Mouse (Mus musculus) adrenal gland, postnatal 36 days (tissue): ENCODE results near the gene Adam12. TPM values are rescaled to one million over a fixed set of nuclear protein-coding genes. Genes with fewer than 3 reads are reported as not detected.
A peak's percentile ranks its signal among the peaks of the same experiment; 100 is the strongest.
"Not testable (repeated sequence)": the region's sequence is repeated elsewhere in the genome, so short reads cannot be mapped to it uniquely, and the experiment has no call there.

Experiments used
- DNase-seq, 2 experiments: peaks; one replicate each; pipeline ENCODE4 v3.0.0; 2021; ENCODE audit warnings: mixed read lengths in 1 of 2
- total RNA-seq, 2 experiments: library from RNA; stranded (reverse); gene quantifications; 2 replicates each; pipeline ENCODE4 v1.2.3; 2021

Gene Adam12
- total RNA-seq, 2 experiments from 2014 or later, result 8.1 to 10.6 TPM

DNA sequence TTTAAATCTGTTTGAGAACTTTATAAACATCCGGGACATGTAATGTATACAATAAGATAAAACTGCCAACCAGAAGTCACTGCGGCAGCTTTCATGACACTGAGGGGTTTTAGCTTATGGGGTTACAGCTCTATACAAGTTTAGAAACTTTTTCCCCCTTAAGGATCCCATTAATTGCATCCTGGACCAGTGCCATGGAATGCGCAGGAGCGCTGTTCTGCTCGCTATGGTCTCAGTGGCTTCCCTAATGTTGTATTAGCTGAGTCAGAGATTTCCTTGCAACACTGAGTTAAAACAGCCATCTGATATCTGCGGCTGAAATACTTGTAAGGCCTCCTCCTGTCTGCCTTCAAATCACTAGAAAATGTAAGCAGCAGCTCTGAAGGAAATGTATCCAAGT, 298.6 kb downstream of the Adam12 start:
- DNase-seq, result no peak

DNA sequence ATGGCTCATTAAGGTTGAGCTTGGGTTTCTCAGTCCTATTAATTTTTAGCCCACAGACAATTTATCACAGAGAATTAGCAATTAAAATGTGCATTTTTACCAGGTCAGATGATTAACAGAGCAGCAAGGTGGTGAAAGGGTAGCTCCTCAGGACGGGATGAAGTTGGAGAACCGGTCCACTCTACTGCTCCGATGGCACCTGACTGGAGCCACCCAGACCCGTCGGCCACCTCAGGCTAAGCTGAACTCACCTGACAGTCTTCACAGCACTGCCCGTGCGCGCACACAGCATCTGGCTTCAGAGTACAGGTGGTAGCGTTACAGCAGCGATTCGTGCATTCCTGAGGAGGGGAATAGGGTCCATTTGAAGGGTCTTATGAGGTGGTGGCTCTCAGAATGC, 300.5 kb downstream of the Adam12 start:
- no peak for DNase-seq

DNA sequence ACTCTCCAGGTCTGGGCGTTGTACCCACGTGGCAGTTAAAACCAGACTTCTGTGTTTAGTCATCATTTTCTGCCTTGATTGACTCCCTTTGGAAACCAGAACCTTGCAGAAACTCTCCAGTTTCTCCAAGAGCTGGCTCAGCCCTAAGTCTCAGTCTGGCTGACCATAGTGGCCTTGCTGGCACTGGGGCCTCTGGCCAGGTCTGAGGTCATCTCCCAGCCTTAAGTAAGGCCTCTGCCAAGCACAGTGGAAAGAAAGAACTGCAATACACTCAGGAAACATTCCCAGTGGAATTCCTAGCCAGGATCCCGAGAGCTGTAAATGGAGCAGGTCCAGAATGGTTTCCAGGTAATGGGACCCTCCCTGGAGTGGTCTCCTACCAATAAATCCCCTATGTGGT, 303.0 kb downstream of the Adam12 start:
- DNase-seq, result peak; percentile 58 to 64

DNA sequence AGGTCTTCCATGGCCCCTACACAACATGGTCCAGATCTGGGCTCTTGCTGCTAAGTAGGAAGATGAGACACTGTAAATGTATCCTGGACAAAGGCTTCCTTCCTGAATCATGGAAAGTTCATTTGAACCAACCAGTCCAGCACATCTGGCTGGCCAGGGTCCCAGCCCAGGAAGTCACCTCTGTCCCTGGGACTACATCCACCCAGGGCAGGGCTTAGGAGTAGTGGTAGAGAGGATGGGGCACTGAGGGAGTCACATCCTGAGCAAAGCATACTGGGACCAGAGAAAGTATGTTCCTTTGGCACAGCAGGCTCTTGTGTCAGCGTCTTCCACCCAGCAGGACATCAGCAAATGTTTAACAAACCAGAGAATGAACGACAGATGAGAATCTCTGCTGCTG, 306.2 kb downstream of the Adam12 start:
- DNase-seq, result peak in 1 of 2 experiments; percentile 19

DNA sequence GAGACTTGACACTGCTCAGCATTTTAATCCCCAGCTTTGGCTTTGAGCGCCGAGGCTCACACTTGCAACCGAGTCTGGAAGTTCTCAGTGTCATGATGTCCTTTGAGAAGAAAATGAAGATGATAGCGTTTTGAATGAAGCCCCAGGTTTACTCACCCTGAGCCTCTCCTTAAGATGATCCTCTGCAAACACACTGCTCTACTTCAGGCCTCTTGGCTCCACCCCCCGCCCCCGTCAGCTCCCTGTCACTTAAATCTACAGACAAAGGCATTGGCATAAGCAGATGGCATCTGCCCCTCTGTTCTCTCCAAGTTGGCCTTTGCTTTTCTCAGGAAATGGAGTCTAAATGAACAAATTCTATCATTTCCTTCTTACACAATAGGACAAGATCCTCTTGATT, 308.0 kb downstream of the Adam12 start:
- no peak for DNase-seq

DNA sequence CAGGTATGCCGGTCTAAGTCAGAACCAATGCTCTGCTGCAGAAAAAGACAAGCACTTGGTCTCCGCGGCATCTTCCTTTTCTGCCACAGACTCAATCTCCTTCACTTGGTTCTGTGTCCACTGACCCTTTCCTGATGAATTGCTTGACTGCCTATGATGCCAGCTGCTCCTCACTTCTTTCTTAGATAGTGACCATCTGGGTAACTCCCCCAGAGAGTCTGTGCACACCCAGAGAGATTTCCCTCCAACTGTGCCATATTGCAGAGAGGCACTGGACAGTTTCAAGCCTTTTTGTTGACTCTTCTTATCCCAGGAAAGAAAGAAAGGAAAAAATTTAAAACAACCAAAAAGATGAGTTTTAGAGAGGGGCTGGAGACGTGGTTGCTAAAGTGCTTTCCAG, 310.7 kb downstream of the Adam12 start:
- no peak for DNase-seq

DNA sequence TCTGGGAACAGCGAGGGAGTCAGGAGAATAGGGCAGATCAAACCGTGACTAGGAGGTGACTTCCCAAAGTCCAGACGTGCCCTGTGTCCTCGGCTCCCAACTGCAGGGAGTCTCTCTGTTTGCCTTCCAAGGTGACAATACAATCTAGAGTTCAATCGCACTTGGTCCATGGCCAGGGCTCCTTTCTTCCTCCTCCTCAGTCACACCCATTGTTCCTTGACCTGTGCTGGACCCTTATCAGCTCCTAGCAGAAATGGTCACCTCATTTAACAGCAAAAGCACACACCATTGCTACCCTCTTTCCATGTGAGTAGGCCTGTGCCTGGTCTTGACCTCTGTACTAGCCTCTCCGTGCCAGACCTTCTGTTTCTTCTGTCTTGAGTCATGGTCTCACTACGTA, 311.2 kb downstream of the Adam12 start:
- no peak for DNase-seq

DNA sequence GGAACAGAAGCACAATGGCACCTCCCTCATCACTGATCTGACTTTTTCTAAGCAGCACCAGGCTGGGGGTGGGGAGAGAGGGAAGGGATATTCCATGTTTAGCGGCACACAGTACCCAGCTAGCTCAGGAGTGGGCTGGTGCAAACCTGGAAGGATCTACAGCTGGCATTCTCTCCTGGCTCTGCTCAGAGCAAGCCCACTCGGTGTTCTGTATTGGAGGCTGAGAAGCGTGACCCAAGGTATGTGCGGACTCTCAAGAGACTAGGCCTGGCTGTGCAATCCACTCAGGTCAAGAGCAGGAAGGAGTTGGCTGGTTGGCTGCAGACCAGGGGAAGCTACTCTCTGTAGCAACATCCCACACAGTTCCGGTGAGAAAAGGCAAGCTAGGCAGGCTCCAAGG, 312.0 kb downstream of the Adam12 start:
- DNase-seq, result peak in 1 of 2 experiments; percentile 29

DNA sequence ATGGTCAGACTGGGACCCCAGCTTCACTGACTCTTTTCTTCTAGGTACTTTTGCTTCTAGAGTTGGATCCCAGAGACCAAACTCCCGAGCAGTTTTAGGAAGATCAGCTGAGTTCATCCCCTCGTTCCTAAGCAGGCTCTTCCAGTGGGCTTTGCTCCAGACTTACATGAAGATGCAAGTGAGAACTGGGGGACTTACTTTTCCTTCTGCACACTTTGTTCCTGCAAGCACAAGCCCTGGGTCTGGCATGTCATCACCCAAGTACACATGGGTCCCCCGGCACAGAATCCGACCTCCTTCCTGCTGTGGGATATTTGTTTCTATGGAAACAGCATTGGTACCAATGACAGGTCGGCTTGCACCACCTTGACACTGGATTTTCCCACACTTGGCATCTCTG, 312.6 kb downstream of the Adam12 start:
- DNase-seq, result no peak

DNA sequence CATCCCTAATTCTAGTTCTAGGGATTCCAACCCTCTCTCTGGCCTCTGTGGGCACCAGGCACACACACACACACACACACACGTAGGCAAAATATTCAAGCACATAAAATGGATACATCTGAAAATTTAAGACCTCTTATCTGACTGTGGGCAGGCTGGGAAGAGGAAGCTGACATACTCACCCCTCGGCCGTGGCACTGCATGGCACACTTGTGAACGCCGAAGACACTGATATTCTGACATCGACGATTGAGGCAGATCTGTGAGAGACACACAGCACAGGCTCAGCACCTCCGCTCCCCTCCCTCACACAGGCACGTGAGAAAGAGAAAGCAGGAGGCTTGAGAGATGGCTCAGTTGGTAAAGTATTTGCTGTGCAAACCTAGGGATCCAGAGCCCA, 315.7 kb downstream of the Adam12 start:
- DNase-seq, result no peak

DNA sequence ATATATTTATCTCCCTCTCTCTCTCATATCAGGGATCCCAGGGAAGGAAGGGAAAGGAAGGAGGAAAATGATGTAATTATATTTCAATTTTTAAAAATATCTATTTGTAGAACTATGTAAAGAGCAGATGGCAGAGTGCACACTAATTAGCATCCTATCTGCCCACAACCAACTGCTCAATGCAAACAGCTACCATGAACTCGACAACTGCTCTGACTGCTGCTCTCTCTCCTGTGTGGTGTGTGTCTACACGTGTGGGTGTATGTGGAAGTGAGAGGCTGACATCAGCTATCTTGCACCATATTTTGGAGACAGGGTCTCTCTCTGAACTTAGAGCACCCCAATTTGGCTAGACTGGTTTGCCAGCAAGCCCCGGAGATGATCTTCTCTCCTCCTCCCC, 320.1 kb downstream of the Adam12 start:
- DNase-seq, result no peak

DNA sequence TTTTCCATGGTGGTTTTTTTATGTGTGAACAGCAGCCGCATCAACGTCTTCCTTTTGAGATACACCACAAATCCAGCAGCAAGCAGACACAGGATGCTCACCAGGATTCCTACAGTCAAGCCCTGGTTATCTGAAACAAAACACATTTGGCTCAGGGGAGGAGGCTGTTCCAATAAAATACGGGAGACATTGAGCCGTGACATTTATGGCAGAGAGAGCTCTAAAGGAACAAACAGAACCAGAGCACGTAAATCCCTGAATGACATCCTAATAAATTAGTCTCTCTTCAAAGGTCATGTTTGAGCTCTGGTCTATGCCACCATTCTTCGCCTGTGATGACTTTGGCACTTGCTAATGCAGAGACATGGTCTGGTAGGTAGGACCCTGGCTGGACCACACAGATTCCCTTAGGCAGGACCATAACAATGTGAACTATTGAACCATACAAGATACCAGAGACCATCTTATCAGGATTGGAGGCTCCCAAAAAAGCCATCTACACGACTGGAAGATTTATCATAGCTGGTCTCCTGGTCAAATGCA, 322.0 kb downstream of the Adam12 start:
- DNase-seq, result peak in 1 of 2 experiments; percentile 20

DNA sequence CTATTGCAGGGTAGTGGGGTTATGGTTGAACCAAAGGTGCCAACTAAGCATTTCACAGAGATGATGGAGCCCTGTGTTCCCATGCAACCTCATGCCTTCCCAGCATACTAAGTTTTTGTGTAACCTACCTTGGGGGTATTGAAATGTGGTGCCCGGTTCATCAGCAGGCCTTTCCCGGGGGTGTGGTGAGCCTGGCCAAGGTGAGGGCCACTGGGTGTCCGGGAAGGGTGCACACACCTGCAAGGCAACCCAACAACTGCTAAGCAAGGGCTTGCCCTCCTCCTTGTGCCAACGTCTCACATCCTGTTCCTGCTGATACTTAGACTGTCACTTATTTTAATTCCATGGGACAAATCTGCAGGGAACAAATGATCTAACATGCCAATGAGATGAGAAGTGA, 323.0 kb downstream of the Adam12 start:
- DNase-seq, result no peak

DNA sequence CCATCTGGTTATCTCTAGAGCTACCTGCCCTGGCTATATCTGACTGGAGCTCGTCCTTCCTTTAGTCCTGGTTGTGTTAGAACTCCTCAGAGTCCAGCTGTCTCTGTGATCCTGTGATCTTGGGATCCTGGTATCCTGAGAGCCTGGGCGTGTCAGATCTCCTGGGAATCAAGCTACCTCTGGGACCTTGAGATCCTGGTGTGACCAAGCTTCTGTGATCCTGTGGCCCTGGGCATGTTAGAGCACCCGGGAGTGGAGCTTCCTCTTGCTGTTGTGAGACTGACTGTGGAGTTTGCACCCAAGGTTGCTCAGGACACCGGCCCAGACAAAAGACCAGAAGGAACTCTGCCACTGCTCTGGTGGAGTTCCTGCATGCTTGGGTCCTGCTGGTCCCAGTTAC, 332.6 kb downstream of the Adam12 start:
- DNase-seq, result no peak

DNA sequence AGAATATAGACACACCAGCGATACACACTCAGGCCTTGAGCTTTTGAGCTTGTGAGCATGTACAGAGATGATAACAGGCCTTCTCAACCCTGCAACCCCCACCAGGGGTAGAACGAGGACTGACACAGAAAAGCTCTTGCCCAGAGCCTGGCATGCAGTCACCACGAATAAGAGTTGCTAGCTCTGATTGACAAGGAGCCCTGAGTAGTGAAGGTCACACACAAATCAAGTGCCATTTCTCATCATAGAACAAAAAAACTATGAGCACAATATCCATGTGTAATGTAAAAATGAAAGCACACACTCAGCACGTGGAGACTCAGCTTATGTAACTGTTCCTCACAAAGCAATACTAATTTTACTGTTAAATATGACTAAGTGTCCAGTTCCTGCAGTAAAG, 340.1 kb downstream of the Adam12 start:
- peak; percentile 15 to 41 for DNase-seq

DNA sequence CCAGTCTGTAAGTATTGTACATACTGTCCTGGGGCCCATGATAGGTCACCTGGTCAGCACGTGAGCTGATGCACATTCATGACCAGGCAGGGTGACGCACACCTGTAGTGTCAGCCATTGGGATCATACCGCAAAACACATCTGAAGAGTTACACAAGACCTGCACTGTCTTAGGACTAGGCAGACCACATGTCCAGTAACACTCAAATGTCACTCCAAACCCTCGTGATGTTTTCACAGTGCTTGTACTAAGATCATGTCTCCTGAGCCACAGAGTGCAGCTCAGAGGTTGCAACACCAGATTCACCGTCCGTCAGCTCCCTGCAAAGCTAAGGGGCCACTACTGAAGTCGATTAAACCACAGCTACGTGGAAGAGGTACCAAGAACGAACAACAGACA, 340.6 kb downstream of the Adam12 start:
- DNase-seq, result no peak

DNA sequence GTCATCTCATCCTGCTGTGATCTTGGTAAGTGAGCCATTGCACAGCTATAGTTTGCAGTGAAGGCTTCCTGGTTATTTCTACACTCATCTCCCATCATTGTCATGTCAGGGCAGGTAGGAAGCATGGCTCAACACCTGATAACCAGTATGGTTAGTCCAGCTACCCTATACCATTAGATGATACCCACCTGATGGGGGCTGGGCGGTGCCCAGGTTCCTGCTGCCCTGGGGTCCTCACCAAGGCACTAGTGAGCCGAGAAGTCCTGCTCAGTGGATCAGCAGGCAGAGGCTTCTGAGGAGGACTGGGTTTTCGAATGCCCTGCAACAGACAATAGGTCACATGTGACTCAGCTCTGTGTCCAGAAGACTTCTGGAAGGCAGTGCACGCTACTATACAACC, 342.0 kb downstream of the Adam12 start:
- DNase-seq, result no peak

DNA sequence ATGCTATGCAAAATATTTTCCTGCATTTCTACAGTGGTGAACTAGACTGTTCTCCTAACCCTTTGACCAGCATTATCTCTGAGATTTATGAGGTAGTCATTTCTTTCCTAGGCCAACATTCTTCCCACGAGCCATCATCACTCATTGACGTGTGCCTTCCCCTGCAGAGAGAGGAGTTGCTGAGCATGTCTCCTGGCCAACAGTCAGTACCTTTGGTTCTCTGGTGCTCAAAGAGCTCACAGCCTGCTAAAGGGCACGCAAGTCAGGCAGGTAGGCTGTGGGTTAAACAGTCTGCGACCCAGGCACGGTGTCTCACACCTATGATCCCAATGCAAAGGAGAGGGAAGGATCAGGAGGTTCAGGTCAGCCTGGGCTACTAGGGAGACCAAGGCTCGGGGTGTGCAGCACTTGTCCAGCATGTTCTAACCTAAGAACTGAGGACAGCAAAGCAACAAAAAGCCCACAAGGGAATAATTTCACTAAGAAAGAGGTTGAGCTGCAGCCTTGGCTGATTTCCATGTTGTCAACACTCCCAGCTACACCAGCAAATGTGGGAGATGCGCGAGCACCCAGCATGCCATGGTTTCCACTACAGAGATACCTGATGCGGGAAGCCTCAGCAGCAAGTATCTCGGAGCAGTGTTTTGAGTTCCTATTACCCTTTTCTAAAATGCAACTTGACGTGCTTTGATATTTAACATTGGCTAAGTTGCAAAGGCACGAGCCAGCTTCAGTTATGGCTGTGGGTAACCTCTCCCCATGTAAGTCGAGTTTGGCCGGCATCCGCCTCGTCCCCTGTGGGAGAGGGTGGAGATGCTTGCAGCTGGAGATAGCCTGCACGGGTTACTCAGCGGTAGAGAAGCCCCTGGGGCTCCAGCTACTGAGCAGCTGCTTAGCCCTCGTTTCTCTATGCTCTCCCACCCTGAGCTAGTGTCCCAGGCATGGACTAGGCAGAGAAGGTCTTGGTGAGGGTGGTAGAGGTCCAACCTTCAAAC, 342.7 kb downstream of the Adam12 start:
- peak in 1 of 2 experiments; percentile 28 for DNase-seq

DNA sequence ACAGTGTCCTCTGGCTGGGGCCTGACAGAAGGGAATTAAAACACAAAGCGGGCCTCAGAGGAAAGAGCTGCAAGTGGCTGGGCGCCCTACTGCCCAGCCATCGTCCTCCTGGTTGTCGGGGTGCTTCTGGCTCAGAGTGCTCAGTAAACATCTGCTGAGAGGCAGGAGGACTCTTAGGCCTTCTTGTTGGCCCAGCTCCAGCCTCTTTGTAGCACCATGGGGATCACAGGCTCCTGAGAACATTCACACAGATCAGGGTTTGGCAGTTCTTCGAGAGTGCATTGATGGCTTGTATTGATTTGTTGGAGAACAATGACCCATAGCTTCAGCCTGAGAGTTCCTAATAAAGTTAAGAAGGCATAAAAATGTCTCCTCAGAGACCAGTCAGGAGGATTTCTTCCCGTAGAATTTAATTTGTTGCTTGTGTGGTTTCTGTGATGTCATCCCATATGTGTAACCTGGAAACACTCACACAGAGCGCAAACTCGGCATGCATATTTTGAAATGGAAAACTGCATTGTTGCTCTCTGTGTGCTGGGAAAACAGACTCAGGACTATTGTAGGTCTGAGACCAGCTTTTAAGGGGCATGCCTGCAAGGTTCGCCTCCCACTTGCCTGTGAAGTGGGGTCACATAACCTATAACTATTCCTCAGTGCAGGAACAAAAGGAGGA, 347.1 kb downstream of the Adam12 start:
- DNase-seq, result not testable (repeated sequence)

DNA sequence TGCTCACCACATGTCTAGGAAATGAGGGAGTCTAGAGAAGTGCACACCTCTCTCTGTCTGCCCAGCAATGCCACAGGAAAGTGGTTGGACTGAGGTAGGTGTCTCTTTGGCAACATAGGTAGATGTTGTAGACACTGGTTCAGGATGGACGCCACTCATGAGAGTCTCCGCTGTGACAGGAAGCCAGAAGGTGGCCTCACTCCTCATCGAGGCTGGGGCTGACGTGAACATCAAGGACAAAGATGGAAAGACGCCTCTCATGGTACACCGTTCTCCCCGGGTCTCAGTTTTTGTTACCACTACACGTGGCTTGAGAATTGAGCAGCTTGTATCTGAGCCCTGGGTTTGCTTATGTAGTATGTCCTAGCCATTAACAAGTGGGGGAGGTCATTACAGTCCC, 352.2 kb downstream of the Adam12 start:
- no peak for DNase-seq

DNA sequence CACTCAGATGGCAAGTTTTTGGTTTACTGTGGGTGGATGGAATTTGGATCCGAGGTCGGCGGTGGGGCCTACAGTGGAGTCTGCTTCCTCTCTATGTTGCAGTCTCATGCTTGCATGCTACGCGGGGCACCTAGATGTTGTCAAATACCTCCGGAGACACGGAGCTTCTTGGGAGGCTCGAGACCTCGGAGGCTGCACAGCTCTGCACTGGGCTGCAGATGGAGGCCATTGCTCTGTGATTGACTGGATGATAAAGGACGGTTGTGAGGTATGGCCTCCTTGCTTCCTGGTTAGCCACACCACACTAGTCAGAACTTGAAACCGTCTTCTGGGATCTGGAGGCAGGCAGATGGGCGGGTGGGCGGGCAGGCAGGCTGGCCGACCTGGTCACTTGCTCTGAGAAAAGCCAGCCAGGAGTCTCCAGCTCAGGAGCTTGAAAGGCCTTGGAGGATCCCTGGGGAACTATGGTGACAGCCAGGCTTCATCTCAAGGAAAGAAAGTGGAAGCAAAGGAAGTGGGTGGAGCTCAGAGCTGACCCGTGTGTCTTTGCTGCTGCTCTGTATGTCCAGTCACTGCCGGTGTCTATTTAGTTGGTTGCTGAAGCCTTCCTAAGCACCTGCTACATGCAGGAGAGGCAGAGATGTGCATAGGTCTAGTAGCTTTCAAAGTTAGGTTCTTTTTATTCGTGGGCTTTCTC, 355.2 kb downstream of the Adam12 start:
- no peak for DNase-seq

DNA sequence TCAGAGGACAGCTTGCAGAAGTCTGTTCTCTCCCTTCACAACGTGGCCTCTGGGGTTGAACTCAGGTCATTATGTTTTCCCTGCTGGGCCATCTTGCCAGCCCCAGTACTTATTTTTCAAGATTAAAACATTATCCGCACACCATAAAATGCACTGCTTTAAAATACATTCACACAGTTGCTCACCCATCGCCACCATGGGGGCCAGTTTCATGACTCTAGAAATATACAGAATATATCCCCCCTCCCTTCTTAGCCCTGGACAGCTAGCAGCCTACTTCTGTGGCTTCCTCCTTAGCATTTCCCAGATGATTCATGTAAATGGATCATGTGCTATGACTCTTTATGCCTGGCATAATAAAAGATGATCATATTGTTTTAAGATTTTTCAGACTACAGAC, 355.8 kb downstream of the Adam12 start:
- no peak for DNase-seq

DNA sequence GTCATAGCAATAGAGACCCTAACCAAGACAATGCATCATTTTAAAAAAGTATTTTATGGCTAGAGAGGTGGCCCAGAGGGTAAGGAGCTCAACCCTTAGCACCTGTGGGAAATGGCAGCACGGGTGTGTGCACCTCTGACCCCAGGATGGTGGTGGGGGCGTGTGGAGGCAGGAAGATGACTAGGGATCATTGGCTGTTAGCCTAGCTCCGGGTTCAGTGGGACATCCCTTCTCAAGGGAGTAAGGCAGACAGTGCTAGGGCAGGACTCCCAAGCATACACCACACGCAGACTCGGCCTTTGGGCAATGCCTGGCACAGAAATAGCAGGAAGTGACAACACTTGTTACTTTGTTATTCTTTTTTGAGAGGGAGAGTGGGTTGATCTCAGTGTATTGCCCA, 359.2 kb downstream of the Adam12 start:
- DNase-seq, result no peak
